Mouse (Mus musculus): ENCODE measurements around the gene Plch1. TPM values are rescaled to one million over a fixed set of nuclear protein-coding genes. Genes with fewer than 3 reads are reported as not detected.

The Plch1 gene
- polyA plus RNA-seq, 1 experiment from 2014 or later, result 6.4 TPM

- H3K27ac ChIP-seq (replicated peaks), result 0 out of 2 replicates have a peak overlapping the region, but pooled peaks have one; percentile 32
- H3K4me2 ChIP-seq (replicated peaks), result peak overlapping the region; percentile 35
- peak overlapping the region; percentile 23 for H3K4me3 ChIP-seq
- no peaks in the 10 kb centered on the region for H3K36me3 ChIP-seq
- H3K9me3 ChIP-seq, result no peaks in the 10 kb centered on the region
- H3K27me3 ChIP-seq, result no peaks in the 10 kb centered on the region
- H3K9ac ChIP-seq (replicated peaks), result no peak overlapping the region
- H3K4me1 ChIP-seq, result peaks cover 11% of the 10 kb centered on the region
- WGBS, result 24% methylated on average over 12 of the region's 12 CpGs
- peak; percentile 86 for ATAC-seq (replicated peaks)
Measured at GRCm38 (mm10) chr3:63851125-63851698, 48.1 kb downstream of the Plch1 start.

DNA sequence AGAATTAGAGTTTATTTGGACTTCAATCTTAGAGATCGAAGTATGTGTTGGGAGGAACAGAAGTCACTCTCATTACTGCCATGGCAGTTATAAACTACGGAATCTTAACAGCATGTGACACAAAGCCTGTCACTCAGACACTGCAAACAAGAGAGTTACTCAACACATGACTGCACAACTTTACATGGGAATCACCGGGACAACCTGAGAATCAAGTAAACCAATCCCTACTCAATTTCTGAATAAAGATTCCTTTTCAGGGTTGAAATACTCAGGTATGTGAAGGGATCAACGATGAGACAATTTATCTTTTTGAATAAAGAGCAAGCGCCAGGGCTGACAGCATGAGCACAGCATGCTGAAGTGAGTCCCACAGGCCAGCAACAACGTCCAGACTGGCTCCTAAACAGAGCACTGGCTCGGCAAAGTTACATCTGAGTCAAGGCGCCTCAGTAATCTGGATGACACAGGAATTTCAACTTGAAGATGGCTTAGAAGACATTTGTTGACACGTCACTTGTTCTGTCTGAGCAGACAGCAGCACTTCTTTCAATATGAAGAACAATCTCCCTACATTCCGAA is 49.4 kb downstream of the Plch1 start:
- Histone ChIP-seq H3K4me2 (replicated peaks) (no peak overlapping the region), H3K4me1 (peaks cover 11% of the 10 kb centered on the region), H3K9me3 (no peaks in the 10 kb centered on the region), H3K27me3 (no peaks in the 10 kb centered on the region), H3K4me3 (no peak overlapping the region), H3K27ac (replicated peaks) (no peak overlapping the region), H3K36me3 (no peaks in the 10 kb centered on the region), H3K9ac (replicated peaks) (no peak overlapping the region)
- no peak; the same call in 1 of the 2 replicates for ATAC-seq (replicated peaks)
- WGBS, result 22% methylated on average over 10 of the region's 10 CpGs

DNA sequence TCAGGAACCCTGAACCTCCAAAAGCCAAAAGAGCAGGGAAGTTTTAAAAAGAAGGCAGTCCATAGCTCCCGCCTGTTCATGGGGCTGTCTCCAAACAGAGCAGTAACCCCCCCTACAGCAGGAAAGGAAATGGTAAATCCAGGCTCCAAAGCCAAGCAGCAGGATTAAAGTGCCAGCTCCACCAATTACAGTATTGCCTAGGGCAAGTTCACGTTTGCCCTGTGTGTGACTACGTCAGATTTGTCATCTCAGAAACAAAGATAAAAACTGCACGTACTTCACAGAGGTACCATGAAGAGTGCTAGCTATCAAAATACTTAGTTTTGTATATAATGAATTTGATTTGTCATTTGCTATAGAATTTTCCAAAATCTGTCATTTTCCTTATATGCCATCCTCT is 55.1 kb downstream of the Plch1 start:
- no peak overlapping the region for H3K4me3 ChIP-seq
- H3K4me2 ChIP-seq (replicated peaks), result no peak overlapping the region
- H3K36me3 ChIP-seq, result no peaks in the 10 kb centered on the region
- WGBS, result 50% methylated on average over 4 of the region's 4 CpGs
- H3K4me1 ChIP-seq, result no peaks in the 10 kb centered on the region
- H3K27me3 ChIP-seq, result no peaks in the 10 kb centered on the region
- H3K9ac ChIP-seq (replicated peaks), result no peak overlapping the region
- no peak overlapping the region for H3K27ac ChIP-seq (replicated peaks)
- H3K9me3 ChIP-seq, result no peaks in the 10 kb centered on the region
- ATAC-seq (replicated peaks), result no peak

- H3K4me1 ChIP-seq, result no peaks in the 10 kb centered on the region
- no peak overlapping the region for H3K9ac ChIP-seq (replicated peaks)
- no peaks in the 10 kb centered on the region for H3K9me3 ChIP-seq
- no peak overlapping the region for H3K4me3 ChIP-seq
- H3K36me3 ChIP-seq, result no peaks in the 10 kb centered on the region
- WGBS, result 73% methylated on average over 4 of the region's 4 CpGs
- no peaks in the 10 kb centered on the region for H3K27me3 ChIP-seq
- no peak overlapping the region for H3K4me2 ChIP-seq (replicated peaks)
- no peak for ATAC-seq (replicated peaks)
- no peak overlapping the region for H3K27ac ChIP-seq (replicated peaks)
Measured at GRCm38 (mm10) chr3:63842436-63842835, 56.8 kb downstream of the Plch1 start.

DNA sequence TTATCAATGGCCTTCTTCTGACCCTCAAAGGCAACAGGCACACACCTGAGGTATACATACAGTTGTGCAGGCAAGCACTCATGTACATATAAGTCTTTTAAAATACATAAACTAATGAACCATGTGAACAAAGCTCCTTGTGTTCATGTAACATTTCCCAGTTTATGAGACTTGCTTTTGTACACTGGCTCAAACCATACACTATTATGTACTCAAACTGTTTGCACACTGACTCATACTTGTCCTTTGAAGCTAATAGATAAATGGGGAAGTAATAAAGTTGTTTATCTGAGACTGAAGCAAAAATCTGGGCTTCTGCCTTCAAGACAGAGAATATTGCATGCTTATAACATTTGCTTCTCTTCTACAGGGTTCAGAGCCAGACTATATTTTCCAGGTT is 61.5 kb downstream of the Plch1 start:
- Histone ChIP-seq H3K27ac (replicated peaks) (no peak overlapping the region), H3K9ac (replicated peaks) (no peak overlapping the region), H3K36me3 (no peaks in the 10 kb centered on the region), H3K4me3 (no peak overlapping the region), H3K9me3 (no peaks in the 10 kb centered on the region), H3K27me3 (no peaks in the 10 kb centered on the region), H3K4me1 (peaks cover 3% of the 10 kb centered on the region; the same call in 1 of the 2 replicates), H3K4me2 (replicated peaks) (no peak overlapping the region)
- ATAC-seq (replicated peaks), result no peak

DNA sequence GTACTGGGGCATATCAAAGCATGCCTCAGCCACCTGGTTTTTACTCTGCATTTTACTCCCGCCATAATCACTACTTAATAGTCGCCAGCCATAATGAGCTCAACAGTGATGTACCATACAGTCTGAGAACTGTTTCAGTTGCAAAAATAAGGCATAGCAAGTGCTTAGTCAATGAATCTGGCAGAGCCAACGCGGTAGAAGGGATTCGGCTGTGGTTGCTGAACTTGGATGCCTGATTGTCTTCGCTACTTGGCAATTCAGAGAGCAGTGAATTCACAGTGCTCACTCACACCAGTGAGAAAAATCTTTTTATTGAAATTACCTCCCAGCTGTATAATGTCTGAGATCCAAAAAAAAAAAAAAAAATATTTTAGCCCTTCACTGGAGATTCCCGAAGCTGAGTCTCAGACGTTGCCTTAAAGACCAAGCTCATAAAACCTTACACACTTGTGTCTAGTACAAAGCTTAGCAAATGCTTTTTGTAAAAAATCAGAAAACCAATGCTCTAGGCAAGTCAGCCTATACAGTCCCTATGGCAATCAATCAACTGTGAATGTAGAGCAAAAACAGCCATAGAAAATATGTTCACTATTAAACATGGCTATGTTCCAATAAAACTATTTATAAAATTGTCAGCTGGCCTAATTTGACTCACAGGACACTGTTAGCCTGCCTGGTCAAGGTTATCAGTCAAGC is 62.2 kb downstream of the Plch1 start:
- H3K4me3 ChIP-seq, result no peak overlapping the region
- H3K4me1 ChIP-seq, result peaks cover 3% of the 10 kb centered on the region; the same call in 1 of the 2 replicates
- no peak overlapping the region for H3K9ac ChIP-seq (replicated peaks)
- no peak overlapping the region for H3K27ac ChIP-seq (replicated peaks)
- H3K36me3 ChIP-seq, result no peaks in the 10 kb centered on the region
- no peak overlapping the region for H3K4me2 ChIP-seq (replicated peaks)
- no peaks in the 10 kb centered on the region for H3K27me3 ChIP-seq
- no peak; the same call in 1 of the 2 replicates for ATAC-seq (replicated peaks)
- no peaks in the 10 kb centered on the region for H3K9me3 ChIP-seq
- 62% methylated on average over 8 of the region's 8 CpGs for WGBS

DNA sequence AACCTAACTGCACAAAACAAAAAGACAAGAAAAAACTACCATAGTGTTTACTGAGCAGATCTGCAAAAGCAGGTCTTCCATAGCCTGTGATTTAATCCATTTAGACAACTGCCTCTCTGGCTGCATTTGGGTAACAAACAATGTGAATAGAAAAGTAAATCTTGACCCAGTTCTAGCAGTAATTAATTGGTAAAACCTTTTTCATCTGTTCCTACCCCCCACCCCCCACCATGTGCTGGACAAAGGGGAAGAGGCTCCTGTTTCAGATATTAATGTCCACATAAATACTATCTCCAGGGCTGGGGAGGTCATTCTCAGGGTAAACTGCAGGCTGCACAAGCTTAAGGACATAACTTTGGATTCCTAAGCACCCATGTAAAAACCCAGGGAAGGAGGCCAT is 63.5 kb downstream of the Plch1 start:
- peaks cover 3% of the 10 kb centered on the region; the same call in 1 of the 2 replicates for H3K4me1 ChIP-seq
- H3K27me3 ChIP-seq, result no peaks in the 10 kb centered on the region
- H3K36me3 ChIP-seq, result no peaks in the 10 kb centered on the region
- no peak overlapping the region for H3K9ac ChIP-seq (replicated peaks)
- no peak overlapping the region for H3K4me2 ChIP-seq (replicated peaks)
- no peak for ATAC-seq (replicated peaks)
- no peak overlapping the region for H3K27ac ChIP-seq (replicated peaks)
- H3K9me3 ChIP-seq, result no peaks in the 10 kb centered on the region
- no peak overlapping the region for H3K4me3 ChIP-seq

DNA sequence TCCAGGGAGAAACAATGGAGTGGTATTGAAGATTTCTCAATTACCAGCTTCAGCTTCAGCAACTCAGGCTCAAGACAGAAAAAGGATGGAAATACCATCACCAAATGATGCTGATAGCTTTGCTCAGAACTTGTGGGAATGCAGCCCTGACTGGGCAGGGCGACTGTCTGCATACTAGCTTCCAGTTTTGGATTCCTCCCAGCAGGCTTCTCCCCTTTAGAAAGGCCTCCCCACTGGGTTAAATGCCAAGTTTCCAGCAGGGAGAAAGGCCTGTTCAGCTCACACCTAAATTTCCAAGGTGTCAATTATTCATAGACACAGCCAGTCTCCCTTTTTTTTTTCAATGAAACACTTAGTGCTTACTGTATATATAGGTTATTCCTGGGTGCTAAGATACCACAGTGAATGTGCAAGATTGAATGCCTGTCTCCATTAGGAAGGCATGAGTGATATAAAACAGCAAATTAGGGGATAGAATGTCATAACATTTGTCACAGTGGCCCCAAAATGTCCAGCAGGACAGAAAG is 75.3 kb downstream of the Plch1 start:
- 7% methylated on average over 1 of the region's 1 CpGs for WGBS

GRCm38 (mm10) chr3:63822631-63823030 is 76.6 kb downstream of the Plch1 start:
- Histone ChIP-seq H3K4me3 (no peak overlapping the region), H3K27ac (replicated peaks) (no peak overlapping the region), H3K36me3 (no peaks in the 10 kb centered on the region), H3K27me3 (no peaks in the 10 kb centered on the region), H3K9me3 (no peaks in the 10 kb centered on the region), H3K4me2 (replicated peaks) (no peak overlapping the region), H3K4me1 (peaks cover 10% of the 10 kb centered on the region), H3K9ac (replicated peaks) (no peak overlapping the region)
- ATAC-seq (replicated peaks), result no peak

More for the DNA sequence above, 75.3 kb downstream of the Plch1 start:
- H3K27me3 ChIP-seq, result no peaks in the 10 kb centered on the region
- peak; percentile 72 for ATAC-seq (replicated peaks)
- H3K9me3 ChIP-seq, result no peaks in the 10 kb centered on the region
- no peak overlapping the region for H3K4me2 ChIP-seq (replicated peaks)
- no peaks in the 10 kb centered on the region for H3K36me3 ChIP-seq
- H3K27ac ChIP-seq (replicated peaks), result peak overlapping the region; percentile 45
- no peak overlapping the region for H3K4me3 ChIP-seq
- H3K9ac ChIP-seq (replicated peaks), result no peak overlapping the region
- peaks cover 10% of the 10 kb centered on the region for H3K4me1 ChIP-seq

DNA sequence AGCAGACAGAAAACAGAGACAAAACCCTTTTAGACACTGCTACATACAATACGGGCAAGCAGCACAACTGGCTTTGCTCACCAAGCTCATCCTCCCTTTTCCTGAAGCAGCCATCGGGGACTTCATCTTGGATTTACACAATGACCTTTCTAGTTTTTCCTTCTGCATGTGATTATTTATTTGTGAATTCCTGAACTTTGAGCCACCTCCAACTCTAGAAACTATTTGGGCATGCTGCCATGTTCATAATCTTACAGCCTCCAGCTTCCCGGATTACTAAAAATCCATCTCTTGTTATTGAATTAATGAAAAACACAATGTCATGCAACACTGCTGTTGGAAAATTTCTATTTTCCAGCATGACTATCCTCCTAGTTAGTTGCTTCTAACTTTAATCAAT is 84.1 kb downstream of the Plch1 start:
- no peak for ATAC-seq (replicated peaks)
- no peak overlapping the region for H3K9ac ChIP-seq (replicated peaks)
- H3K4me3 ChIP-seq, result no peak overlapping the region
- no peaks in the 10 kb centered on the region for H3K27me3 ChIP-seq
- no peak overlapping the region for H3K27ac ChIP-seq (replicated peaks)
- no peaks in the 10 kb centered on the region for H3K9me3 ChIP-seq
- no peaks in the 10 kb centered on the region for H3K36me3 ChIP-seq
- H3K4me2 ChIP-seq (replicated peaks), result no peak overlapping the region
- no peaks in the 10 kb centered on the region for H3K4me1 ChIP-seq
- 87% methylated on average over 3 of the region's 3 CpGs for WGBS

- H3K9ac ChIP-seq (replicated peaks), result no peak overlapping the region
- no peak overlapping the region for H3K4me3 ChIP-seq
- WGBS, result 73% methylated on average over 1 of the region's 1 CpGs
- H3K27me3 ChIP-seq, result no peaks in the 10 kb centered on the region
- ATAC-seq (replicated peaks), result no peak
- no peak overlapping the region for H3K4me2 ChIP-seq (replicated peaks)
- no peaks in the 10 kb centered on the region for H3K36me3 ChIP-seq
- H3K9me3 ChIP-seq, result no peaks in the 10 kb centered on the region
- no peaks in the 10 kb centered on the region for H3K4me1 ChIP-seq
- H3K27ac ChIP-seq (replicated peaks), result no peak overlapping the region
Measured at GRCm38 (mm10) chr3:63814203-63814602, 85.1 kb downstream of the Plch1 start.

DNA sequence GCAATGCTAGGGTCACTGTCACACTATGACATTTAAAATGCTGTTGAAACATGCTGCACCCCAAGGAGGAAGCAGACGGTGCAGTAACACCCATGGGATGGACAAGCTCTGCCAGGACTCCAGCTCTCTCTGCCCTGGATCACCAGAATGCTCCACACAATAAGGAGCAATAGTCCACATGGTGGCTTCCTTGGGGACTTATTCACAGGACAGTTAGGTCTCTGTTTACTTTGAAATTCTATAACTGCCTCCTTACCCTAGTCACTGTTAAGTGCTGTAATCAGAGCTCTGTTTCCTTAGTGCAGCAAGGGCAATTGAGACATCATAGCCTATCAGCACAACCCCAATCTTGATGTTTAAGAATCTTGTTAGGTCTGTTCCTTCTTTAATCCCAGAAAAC is 92.4 kb downstream of the Plch1 start:
- H3K36me3 ChIP-seq, result no peaks in the 10 kb centered on the region
- WGBS, result 88% methylated on average over 1 of the region's 1 CpGs
- no peaks in the 10 kb centered on the region for H3K27me3 ChIP-seq
- ATAC-seq (replicated peaks), result no peak
- H3K4me3 ChIP-seq, result no peak overlapping the region
- H3K27ac ChIP-seq (replicated peaks), result no peak overlapping the region
- no peaks in the 10 kb centered on the region for H3K4me1 ChIP-seq
- H3K4me2 ChIP-seq (replicated peaks), result no peak overlapping the region
- H3K9me3 ChIP-seq, result no peaks in the 10 kb centered on the region
- no peak overlapping the region for H3K9ac ChIP-seq (replicated peaks)

Data from forebrain, embryonic 15.5 days (tissue).